ENCODE assay signal across 8 mouse cellular contexts in the genomic region with DNA sequence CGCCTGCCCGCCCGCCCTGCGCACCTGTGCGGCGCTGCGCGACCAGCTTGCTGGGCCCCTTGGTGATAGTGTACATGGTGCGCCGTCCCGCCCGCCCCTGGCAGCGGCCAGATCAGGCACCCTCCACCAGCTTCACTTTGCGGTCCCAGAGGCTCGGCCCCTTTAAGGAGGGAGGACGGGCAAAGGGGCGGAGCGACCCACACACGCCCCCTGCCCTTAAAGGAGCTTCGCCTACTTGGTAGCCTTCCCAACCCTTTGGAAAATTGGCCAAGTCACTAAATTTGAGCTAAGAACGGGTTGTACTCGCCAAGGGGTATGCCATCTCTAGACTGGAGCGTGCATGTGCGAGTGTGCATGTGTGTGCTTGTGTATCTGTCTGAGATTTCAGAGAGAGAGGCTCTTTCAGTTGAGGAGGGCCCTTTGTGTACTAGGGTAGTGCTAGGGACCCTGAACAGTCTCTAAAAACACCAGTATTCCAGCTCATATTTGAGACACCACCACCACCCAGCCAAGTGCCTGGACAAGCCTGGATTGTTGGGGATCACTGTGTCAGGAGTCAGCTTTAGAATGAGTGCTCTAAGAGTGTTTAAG. TPM values are rescaled to one million over a fixed set of nuclear protein-coding genes. Genes with fewer than 3 reads are reported as not detected.
DNase-seq lines count a peak whose midpoint lies in the region; ATAC-seq lines count a peak whose summit lies in the region.

A gene (minus strand): TSS at position 164 of the 591 bp plus-strand sequence.

- H3K9me3 ChIP-seq in hindbrain, embryonic 12.5 days (replicated peaks) = no peaks in the 10 kb centered on the region

- peak within 1 kb of the TSS; percentile 70 for H3K9ac ChIP-seq in hindbrain, embryonic 12.5 days

- H3K4me2 ChIP-seq in hindbrain, embryonic 12.5 days (replicated peaks) = peak within 1 kb of the TSS; percentile 99

- DNase-seq in Muller cell, postnatal 12 days (ENCODE audit: inconsistent ontology term) = peak; percentile 83
- peak; percentile 81 for DNase-seq in cerebellum, adult 8-10 months
- peak; percentile 71 to 72 for DNase-seq in frontal cortex, postnatal 14 days (ENCODE audit: low spot score in 2 of 2)
- peak; percentile 81 to 84 for DNase-seq in layer of hippocampus, postnatal 36 days
- DNase-seq in lung, postnatal 25 days (ENCODE audit: low spot score) = peak; percentile 87
- peak; percentile 87 to 88 for DNase-seq in right cerebral cortex, postnatal 10 days (ENCODE audit: low spot score in 2 of 2)
- DNase-seq in urinary bladder, postnatal 36 days (ENCODE audit: low spot score in 2 of 2) = peak; percentile 76 to 83

- peak within 1 kb of the TSS; percentile 58 for H3K27ac ChIP-seq in hindbrain, embryonic 12.5 days

- peak within 1 kb of the TSS; percentile 81 for H3K4me3 ChIP-seq in hindbrain, embryonic 12.5 days

- no peaks in the 10 kb centered on the region; the same call in 1 of the 2 replicates for H3K27me3 ChIP-seq in hindbrain, embryonic 12.5 days

- ATAC-seq in hindbrain, embryonic 12.5 days (ENCODE audit: low FRiP score) = peak; percentile 84

- no peaks in the 10 kb centered on the region for H3K36me3 ChIP-seq in hindbrain, embryonic 12.5 days

- H3K4me1 ChIP-seq in hindbrain, embryonic 12.5 days = peaks cover 11% of the 10 kb centered on the region

- under 1% methylated on average over 21 of the region's 24 CpGs for WGBS in hindbrain, embryonic 12.5 days

RNA-seq across cellular contexts. Expression of the gene that starts here (rescaled TPM):
- polyA plus RNA-seq in hindbrain, embryonic 12.5 days (2016; fragmentation: Nextera tagmentation; extraction: Ambion mirVana) = 6.2 and 6.3 TPM in 2 replicates
- total RNA-seq in layer of hippocampus, postnatal 36 days (2021) = 10 to 100 TPM; 25.4 to 28.9 TPM

Comparison
In these comparisons a context has a peak if more than half of its experiments do, and no peak if none do; other contexts are left out.
1. Peak in every context shown above with its lines: DNase-seq, ATAC-seq, H3K4me3 ChIP-seq and H3K27ac ChIP-seq.